Mouse (Mus musculus) urinary bladder, adult 2 months (tissue): ENCODE data around the gene Qser1. TPM values are rescaled to one million over a fixed set of nuclear protein-coding genes. Genes with fewer than 3 reads are reported as not detected.
A peak's percentile ranks its signal among the peaks of the same experiment; 100 is the strongest.

Experiments
- DNase-seq: peaks from one replicate; pipeline ENCODE4 v3.0.0; 2022; ENCODE audit warnings: low spot score
- polyA plus RNA-seq: library from polyadenylated mRNA; depleted of rRNA; stranded (reverse); fragments of >200 nt; gene quantifications from 2 replicates; pipeline ENCODE4 v1.2.3, GENCODE M21; 2012; rRNA removed

The Qser1 gene
- polyA plus RNA-seq, 1 experiment: 8.1 TPM

DNA sequence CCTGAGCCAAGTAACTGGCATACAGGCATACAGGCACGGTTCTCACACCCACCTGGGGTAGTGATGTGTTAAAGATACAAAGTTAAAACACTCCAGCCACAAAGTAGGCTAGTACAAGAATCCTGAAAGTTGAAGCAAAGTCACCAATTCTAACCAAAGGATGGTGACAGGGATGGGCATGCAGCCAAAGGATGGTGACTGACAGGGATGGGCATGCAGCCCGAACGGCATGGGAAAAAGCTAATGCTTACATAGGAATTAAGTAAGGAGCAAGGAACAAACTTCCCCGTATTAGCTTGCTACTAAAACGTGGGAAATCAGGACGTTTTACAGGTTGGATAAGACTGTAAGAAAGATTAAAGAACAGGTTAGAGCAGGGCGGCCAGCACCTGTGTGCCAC lies 80.3 kb downstream of the Qser1 start:
- no peak for DNase-seq

DNA sequence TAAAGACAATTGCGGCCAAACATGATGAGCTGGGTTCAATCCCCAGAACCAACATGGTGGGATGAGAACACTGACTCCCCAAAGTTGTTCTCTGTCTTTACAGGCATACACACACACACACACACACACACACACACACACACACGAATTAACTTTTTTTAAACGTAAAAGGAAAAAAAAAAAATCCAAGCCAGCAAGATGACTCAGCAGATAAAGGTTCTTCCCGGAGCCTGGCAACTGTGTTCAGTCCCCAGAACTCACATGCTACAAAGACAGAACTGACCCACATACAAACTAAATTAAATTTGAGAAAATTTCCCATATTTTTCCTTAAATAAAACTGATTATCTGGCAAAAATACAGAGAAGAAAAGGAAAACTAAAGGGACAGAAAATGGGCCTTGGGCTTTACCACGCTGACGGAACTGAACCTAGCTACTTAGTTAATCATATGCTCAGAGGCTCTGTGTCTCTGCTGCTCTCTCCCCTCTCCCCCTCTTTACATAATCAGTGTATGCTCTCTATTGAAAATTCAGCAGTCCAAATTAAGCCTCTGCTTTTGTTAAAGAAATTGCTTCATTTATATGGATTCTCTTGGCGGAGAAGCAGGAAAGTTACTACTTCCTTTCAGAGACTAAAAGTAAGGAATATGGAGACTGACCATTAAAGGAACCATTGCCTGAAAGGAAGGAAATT lies 83.9 kb downstream of the Qser1 start:
- no peak for DNase-seq

DNA sequence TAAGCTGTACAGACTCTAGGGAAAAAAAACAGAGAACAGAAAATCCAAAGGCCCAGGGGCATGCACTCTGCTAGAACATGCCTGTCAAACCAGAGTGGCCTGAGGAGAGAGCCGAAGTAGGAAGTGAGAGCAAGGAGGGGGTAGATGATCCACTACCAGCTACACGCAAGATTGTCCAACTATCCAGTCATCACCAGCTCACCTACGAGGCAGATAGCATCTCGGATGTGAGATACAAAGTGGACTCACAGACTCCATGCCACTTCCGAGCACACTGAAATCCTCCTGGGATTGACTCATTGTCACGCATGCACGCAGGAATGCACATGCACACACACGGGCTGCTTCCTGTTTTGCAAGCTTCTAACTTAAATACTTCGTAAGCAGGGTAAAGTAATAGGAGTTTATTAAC lies 84.5 kb downstream of the Qser1 start:
- DNase-seq: no peak

DNA sequence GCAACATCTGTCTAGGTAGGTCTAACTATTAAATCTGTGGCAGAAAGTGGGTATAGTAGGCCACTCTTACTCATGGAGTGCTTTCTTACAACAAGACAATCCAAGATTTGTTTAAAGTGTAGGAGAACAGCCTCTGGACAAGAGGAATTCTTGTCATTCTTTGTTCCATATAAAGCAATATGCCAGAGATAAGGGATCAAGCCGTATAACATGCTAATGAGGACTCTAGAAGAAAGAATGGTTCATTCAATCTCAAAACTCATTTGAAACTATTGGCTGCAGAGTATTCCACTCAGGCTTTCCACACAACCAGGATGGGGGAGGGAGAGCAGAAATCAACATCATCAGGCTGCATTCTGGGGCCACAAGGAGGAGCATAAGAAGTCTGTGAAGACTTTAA lies 89.2 kb downstream of the Qser1 start:
- no peak for DNase-seq

DNA sequence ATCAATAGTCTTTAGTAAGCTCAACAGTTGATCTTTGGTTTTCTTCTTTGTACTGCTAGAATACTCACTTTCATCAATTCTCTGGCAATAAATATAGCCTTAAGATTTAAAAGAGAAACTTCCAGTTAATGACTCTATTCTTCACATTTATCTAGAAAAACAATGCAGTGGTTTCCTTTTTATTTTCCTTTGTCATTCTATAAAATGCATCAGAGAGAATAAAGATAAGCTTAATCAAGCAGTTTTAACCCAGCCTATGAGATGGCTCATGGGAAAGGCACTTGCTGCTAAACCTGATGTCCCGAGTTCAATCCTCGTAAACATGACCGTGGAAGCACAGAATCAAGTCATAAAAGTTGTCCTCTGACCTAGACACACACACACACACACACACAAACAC lies 94.5 kb downstream of the Qser1 start:
- no peak for DNase-seq

DNA sequence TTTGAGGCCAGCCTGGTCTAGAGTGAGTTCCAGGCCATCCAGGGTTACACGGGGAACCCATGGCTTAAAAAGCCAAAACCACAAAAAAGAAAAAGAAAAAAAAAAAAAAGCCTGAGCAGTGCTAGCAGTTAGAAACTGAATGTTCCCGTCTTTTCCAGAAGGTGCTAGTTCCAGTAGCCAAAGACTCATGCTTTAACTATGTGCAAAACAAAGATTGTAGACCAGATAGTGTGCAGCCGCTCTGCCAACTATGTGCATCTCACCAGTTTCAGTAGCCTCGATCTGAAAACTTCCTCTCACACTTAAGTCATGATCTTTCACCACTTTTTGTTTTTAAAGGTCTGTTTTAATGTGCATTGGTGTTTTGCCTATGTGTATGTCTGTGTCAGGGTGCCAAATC lies 98.7 kb downstream of the Qser1 start:
- DNase-seq: no peak

DNA sequence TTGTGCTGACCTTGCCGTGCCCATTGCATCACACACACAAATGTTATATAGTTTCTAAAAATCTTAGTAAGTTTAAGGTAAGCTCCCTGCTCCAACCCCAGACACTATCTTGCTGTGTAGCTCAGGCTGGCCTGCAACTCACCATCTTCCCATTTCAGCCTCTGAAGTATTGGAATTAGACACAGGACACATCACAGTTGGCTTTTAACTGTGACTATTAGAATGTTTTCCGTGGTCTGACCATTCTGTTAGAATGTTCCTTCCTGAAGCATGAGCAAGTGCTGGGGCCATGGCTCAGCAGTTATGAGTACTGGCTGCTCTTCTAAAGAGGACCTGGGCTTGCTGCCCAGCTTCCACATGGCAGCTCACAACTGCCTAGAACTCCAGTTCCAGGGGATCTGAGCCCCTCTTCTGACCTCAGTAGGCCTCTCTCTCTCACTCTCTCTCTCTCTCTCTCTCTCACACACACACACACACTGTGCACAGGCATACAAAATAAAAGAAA lies 99.3 kb downstream of the Qser1 start:
- no peak for DNase-seq

DNA sequence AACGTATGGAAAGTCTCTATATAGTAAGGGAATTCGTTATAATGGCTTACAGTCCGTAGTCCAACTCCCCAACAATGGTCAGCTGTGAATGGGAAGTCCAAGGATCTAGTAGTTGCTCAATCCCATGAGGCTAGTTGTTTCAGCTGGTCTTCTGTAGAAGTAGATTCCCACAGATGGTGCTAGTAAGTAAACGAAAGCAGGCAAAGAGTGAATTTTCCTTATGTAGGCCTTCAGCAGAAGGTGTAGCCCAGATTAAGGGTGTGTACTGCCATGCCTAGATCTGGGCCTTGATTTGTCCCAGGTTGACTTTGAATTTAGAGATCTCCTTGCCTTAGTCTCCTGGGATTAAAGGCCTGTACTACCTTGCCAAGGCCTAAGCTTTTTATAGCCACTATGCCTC lies 100.3 kb downstream of the Qser1 start, which contains the start of gene Pin1rt1:
Gene Pin1rt1, minus strand, starts transcription at position 101 of the 400 bp plus-strand sequence.
- DNase-seq: no peak

DNA sequence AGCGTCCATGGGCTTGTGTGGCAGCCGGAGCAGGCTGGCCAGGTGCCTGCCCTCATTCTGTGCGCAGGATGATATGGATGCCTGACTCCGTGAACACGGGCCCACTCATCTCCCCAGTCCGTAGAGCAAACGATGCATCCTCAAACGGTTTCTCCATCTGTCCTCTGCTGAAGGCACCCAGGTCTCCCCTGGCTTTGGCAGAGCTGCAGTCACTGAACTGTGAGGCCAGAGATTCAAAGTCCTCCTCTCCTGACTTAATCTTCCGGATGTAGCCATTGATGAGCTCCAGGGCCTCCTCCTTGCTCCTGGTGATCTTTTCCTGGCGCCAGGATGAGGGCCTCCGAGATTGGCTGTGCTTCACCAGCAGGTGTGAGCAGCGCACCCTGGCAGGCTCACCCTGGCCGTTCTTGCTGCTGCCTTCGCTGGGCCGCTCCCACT lies 102.3 kb downstream of the Qser1 start:
- DNase-seq: no peak

DNA sequence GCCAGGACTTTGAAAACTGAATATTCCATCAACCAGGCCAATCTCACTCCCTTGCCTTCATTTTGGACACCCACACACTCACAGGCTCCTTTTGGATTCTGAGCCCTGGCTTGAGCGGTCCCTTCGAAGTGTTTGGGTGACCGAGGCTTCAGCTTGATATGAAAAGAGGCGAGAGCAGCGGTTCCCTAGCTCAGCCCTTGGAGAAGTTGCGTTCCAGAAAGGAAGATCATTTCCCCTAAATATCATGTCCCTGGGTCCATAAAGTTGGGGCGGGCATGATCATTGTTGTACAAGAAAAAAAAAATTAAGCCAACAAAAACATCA lies 104.1 kb downstream of the Qser1 start:
- no peak for DNase-seq

DNA sequence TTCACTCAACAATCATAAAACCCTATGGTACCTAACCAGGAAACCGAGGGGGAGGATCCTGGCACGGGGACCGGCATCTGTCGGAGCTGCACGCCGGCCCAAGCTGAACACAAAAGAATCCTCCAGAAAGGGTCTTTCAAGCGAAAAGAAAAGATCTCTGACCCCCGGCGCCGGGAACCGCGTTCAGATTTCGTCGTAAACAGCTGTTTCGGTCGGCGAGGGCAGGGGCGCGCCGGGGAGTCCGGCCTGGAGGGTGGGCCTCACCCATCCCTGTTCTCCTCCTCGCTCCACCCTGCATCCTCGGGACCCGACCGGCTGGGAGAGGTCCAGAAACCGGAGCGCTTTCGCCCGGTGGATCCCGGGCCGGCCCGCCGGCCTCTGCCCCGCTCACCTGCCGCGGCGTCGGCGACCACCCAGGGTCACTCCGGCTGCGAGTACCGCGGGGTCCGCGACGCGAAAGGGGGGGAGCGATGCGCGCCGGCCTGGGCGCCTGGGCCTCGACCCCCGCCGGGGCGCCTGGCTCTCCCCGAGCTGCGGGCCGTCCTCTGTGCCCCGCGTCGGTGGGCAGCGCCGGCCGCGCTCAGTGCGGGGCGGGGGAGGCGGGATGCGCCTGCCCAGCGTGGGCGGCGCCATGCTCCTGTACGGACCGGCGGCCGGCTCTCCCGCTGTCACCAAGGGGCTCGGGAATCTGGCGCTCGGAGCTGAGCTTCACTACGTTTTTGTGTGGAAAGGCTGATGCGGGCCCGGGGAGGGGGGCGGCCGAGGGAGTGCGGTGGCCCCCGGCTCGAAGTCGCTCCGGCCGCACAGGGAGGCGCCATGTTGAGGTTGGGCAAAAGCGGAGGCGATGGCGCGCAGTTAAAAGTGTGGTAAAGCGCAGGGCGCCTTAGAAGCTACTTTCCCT lies 104.7 kb downstream of the Qser1 start, which contains the start of gene Tcp11l1:
Gene Tcp11l1, minus strand, starts transcription at position 585 of the 901 bp plus-strand sequence.
- DNase-seq: peak; percentile 78

DNA sequence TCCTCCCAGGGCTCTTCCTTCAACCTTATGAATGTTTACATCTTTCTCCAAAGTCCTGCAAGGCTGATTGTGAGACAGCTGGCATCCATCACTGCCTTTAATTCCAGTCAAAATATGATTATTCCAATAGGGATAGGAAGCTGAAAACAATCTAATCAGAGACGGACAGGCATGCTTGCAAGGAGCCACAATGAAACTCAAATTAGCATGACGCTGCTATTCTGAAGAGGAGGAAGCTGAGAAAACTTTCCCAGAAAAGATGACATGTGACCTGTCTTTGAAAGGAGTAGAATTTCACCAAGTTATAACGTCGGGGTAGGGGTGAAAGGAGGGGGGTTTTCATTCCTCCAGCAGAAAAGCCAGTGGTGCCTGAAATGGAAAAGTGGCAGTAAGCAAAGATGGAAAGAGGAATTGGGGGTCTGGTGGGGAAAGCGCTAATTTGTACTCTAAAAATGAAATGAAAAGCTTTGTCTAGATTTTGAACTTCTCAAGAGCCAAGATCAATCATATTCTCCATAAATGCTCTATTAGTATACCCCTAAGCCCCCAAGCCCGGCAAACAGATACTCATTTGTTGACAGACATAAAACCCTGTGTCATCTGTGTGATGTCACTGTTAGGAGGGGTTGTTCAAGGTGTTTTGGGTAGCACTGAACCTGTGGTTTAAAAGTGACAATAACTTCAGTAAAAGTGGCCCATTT lies 105.7 kb downstream of the Qser1 start:
- DNase-seq: no peak

DNA sequence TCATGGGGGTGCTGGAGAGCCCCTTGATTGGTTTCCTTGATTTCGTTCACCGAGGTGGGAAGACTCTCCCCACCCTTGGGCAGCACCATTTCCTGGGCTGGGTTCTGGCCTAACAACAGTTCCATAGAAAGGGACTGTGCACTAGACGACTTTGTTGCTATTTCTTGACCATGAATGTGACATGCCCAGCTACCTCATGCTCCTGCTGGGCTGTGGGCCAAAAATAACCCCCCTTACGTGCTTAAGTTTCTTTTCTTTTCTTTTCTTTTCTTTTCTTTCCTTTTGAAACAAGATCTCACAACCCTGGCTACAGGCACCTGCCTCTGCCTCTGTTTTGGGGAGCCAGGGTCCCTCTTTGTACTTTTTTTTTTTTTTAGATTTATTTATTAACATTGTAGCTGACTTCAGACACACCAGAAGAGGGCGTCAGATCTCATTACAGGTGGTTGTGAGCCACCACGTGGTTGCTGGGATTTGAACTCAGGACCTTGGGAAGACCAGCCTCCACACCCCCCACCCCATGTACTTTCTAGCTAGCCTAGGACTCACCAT lies 106.7 kb downstream of the Qser1 start:
- DNase-seq: no peak

Other genes with a start within 250 kb of the Qser1 start
- gene Cstf3, start 226.2 kb downstream of the Qser1 start, polyA plus RNA-seq: 28.6 and 36.1 TPM in 2 replicates
- 11.4 and 13.8 TPM in 2 replicates for gene Tcp11l1, start 104.6 kb downstream of the Qser1 start, polyA plus RNA-seq
- not detected in 2 replicates for gene Pin1rt1, start 100.4 kb downstream of the Qser1 start, polyA plus RNA-seq
- gene Depdc7, start 73.9 kb downstream of the Qser1 start, polyA plus RNA-seq: 11.2 and 15.3 TPM in 2 replicates
- gene Prrg4, start 33.1 kb upstream of the Qser1 start, polyA plus RNA-seq: 5.0 and 5.5 TPM in 2 replicates
- 13.0 and 13.1 TPM in 2 replicates for gene Ccdc73, start 51.0 kb upstream of the Qser1 start, polyA plus RNA-seq
- gene Eif3m, start 200.3 kb upstream of the Qser1 start, polyA plus RNA-seq: 148 and 152 TPM in 2 replicates